Mouse (Mus musculus): ENCODE results near the gene Xylt1.

Gene Xylt1

DNA sequence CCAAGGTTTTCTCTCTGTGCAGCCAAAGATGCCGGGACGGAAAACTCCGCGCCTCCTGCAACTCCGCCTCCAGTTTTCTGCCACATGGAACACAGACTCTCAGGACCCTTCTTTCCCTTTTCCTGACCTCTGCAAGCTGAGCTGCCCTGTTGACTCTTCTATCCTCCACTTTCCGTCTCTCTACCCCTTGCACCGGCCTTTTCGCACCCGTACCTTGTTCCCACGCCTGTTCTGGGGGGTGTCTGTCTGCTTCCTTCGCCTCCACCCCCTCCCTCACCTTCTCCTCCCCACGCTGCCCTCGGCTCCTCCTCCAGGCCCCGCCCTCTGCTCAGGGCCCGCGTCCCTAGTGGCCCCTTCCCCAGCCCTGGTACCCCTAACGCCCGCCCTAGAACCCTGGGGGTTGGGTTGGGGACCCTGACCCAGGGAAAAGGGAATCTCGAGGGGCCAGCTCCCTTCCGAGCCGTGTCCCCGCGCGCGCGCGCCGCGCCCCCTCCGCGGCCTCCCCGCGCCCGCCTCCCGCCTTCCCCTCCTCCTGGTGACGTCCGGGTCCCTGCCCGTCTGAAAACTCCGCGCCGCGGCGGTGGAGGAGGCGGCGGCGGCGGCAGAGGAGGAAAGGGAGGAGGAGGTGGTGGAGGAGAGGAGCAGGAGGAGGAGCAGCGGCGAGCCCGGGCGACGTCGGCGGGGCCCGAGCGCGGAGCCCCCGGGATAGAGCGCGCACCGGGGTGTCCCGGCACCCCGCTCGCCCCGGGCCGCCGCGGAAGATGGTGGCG, at the start of gene Xylt1:
Xylt1 (plus strand) TSS at position 562 of the 770 bp plus-strand sequence.
- DNase-seq, result peak; percentile 77 to 83

DNA sequence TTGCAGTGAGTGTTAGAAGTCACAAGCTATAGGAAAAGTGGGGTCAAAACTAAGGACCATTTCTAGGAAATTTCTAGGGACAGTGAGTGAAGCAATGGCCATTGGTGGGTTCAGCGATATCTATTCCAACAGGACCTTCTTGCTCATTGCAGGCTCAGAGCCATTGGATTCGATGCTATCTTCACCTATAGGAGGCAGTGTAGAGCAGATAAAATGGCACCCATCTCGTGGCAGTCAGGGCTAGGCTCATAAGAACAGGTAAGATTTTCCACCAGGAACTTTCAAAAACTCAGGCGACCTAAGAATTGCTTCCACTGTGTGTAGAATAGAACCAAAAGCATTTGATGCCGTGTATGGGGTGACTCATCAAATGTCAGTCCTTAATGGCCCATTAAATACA, 46.8 kb upstream of the Xylt1 start:
- DNase-seq, result no peak

DNA sequence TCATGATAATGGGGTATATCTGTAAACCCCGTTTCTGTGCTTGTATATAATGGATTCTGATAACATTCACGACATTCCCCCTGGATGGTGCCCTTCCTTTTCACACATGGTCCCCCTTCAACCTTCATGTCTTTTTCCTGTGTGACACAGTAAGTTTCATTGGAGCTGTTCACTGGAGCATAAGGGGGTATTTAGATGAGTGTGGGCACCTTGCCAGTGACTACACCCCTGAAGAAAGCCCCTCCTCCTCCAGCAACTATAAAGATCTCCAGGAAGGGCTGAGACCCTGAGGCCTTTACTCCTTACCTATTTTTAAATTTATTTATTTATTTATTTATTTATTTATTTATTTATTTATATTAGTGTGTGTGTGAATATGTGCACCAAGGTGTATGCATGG, 24.5 kb upstream of the Xylt1 start:
- no peak for DNase-seq

DNA sequence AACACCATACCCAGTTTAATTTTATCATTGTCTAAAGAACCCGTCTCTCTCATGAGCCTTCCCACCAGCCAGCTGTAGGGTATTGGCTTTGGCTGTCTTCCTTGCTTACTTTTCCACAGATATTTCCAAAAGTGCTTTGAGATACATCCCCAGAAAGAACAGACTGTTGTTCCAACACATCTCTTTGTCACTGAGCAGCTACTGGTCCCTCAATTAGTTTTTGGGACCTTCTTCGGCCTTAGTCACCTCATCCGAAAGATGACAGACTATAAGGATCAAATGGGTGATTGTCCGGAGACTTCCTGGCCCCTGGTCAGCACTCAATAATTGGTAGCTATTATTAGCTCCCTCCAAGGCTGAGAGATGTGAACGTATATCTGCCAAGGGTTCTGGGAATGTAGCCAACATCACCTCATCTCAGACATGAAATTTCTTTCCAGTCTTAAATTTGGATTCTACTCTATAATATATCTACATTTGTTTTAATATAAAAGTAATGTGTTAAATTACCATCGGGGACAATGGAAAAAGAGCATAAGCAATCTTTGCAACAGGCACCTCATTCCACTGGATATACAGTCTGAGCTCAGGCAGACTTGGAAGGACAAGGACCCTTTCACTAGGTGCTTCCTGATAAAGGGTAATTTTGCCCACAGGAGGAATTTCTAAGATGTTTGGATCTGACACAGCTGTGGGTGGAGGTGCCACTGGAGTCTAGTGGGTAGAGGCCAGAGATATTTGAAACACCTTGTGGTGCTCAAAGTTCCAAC, 23.2 kb upstream of the Xylt1 start:
- DNase-seq, result no peak

DNA sequence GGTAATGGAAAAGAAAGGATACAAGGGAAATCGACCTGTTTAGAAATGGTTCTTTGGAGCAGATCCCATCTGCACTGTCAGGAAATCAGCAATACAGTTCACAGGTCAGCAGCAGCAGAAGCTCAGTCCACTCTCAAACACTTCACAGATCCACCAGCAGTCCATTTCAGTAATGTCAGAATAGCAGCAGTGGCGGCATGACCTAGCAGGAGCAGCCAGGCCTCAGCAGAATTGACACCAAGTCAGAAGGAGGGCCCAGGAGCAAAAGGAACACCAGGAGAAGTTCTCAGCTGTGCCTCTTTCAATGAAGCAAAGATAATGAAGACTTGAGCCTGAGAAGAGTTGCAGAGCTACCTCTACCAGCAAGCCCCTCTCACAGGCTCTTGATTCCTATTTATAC, 19.5 kb upstream of the Xylt1 start:
- DNase-seq, result no peak

DNA sequence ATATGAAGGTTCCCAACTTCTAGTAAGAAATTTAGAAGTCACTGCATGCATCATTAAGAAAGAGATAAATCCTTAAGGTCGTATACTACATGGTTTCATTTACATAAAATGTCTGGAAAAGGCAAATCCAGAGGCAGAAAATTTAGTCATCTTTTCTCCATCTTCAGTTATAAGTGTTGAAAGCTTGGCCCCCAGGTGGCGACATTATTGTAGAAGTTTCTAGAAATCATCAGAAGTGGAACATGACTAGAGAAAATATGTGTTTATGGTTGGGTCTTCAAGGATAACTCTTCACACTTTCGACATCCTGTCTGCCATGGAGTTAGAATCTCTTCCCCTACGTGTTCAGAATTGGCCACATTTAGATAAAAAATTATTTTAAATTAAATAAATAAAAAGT, 18.3 kb upstream of the Xylt1 start:
- DNase-seq, result peak; percentile 56 to 67

DNA sequence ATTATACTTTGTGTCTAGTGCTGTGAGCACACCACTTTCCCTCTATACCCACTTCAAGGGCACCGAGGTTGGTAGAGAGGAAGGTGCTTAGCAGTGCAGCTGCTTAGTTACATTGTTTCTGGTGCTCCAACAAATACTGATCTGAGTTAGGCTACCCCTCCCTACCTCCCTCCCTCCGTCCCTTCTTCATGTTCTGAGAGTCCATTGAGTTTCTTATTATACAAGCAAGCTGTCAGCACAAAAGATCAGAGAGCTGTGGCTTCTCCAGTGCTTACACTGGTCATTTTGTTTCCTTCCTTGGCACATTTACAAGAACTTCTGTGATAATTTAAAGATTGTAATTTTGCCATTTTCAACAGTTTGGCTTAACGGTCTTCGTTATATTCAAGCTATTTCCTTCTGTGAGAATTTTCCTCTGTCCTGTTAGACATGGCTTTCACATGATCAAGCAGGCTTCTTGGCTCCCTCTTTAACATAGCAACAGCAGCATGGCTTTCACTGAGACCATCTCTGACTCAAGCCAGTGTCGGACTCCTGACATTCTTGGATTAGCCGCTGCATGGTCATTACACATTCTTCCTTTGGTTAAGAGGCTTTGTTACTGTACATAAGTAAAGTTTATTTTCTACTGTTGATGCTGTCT, 12.0 kb upstream of the Xylt1 start:
- no peak for DNase-seq

DNA sequence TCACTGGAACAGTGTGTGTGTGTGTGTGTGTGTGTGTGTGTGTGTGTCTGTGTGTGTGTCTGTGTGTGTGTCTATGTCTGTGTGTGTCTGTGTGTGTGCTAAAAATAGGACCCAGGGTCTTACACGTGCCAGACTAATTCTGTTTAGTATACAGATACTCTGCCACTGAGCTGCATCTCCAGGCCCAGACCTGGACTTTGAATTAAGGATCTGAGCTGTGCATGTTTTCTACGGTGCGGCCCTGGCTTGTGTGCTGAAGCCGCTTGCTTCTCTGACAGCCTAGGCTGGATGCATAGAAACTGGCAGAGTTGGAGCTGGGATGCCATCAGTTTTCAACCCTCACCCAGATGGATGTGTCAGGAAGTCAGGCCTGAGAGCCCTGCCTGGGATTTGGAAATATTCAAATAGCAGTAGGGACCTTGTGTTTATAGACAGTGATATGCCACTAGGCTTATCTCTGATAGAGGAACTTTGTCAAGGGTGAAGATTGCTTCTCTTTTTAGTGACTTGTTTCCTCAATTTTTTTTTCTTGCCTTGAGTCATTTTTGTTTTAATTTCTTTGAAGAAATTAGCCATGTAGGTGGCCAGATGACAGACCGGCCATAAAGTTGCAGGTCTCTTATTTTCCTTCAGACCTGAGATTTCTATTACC, 11.4 kb upstream of the Xylt1 start:
- no peak for DNase-seq

DNA sequence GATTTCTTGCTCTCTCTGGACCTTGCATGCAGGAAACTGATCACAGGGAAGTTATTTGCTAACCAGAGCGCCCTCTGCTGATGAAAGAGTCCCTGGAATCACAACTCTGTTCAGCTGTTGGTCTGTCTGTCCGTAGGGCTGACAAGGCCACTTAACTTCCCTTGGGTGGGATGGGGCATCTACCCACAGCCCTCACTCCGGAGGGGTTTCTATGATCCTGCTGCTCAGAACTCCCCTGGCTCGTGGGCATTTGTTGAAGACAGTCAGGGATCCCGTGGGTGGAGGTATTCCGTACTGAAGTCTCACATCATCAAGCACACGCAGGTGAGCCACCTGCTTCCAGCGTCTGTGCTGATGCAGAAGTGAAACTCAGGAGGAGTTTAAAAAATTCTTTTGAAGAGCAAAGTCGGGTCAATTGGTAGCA, 4.9 kb upstream of the Xylt1 start:
- peak; percentile 82 to 83 for DNase-seq

DNA sequence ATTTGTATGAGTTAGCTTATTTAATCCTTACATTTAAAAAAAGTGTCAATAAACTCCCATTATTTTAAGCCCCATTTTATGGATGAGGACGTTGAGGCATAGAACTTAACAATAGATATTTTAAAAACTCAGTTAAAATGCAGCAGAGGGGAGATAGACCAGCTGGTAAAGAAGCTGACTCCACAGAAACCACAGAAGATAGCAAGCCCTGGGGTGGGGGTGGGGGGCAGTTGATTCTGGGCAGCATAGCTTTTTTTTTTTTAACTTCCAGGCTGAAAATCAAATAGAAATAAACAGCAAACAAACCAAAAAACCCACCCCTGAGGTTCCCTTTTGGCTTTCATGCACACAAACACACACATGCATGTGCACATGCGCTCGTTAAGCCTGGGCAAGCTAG, 3.6 kb upstream of the Xylt1 start:
- DNase-seq, result no peak

DNA sequence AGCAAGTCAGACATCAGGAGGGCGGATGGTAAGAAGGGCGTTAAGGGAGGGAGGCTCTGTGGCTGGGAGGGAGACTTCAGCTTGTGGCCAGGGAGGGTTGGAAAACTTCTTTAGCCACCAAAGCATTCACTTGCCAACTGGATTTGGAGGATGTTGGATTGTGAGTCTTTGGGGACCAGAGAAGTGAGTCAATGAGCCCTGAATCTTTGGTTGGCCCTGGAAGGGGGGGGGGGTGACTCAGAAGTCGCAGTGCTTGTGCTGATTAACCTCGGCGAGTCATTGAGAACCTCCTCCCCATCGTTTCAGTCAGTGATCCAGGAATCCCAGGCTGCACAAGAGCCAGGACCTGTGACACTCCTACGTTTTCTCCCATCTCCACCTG, 752 bp upstream of the Xylt1 start:
- DNase-seq, result peak in 1 of 2 experiments; percentile 48

DNA sequence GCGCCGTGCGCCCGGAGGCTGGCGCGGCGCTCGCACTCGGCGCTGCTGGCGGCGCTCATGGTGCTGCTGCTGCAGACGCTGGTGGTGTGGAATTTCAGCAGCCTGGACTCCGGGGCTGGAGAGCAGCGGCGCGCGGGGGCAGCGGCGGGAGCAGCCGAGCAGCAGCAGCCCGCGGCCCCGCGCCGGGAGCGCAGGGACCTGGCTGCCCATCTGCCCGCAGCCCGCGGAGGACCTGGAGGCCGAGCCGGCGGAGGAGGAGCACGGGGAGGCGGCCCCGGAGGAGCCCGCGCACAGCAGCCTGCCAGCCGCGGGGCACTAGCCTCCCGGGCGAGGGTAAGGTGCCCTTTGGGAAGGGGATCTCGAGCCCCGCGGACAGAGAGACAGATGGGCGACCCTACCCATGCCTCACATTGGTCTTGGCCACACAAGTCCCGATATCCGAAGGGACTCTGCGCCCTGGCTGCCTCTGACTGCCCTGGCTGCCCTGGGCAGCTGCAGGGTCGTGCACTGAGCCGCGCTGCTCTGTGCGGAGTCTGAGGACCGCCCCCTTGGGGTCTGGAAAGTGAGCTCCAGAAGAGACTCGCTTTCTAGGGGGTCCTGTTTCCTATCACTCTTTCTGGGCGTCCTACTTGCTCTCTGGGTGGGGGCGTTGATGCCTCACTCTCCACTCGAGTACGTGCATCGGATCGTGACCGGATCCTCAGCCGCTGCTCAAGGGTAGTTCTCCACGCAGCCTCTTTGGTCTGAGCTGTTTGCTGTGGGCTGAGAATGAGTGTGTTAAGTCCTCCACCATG, 606 bp downstream of the Xylt1 start:
- peak; percentile 58 to 63 for DNase-seq

DNA sequence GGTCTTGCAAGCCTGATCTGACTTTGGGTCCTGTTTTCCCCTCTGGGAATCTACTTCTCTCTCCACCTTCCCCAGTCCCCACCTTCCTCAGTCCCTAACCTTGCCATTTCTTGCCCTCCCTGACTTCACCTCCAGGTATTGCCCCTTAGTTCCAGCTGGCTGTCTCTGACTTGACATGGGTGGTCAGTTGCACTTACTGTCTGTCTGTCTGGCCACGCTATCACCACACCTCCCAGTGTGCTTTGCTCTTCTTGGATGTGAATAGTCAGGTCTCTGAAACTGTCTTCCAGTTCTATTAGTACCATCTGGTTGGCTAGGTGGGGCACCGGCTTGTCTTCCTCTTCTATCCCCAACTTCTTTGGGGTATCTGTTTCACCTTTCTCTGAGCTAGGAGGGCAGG, 1.2 kb downstream of the Xylt1 start:
- DNase-seq, result peak in 1 of 2 experiments; percentile 47

DNA sequence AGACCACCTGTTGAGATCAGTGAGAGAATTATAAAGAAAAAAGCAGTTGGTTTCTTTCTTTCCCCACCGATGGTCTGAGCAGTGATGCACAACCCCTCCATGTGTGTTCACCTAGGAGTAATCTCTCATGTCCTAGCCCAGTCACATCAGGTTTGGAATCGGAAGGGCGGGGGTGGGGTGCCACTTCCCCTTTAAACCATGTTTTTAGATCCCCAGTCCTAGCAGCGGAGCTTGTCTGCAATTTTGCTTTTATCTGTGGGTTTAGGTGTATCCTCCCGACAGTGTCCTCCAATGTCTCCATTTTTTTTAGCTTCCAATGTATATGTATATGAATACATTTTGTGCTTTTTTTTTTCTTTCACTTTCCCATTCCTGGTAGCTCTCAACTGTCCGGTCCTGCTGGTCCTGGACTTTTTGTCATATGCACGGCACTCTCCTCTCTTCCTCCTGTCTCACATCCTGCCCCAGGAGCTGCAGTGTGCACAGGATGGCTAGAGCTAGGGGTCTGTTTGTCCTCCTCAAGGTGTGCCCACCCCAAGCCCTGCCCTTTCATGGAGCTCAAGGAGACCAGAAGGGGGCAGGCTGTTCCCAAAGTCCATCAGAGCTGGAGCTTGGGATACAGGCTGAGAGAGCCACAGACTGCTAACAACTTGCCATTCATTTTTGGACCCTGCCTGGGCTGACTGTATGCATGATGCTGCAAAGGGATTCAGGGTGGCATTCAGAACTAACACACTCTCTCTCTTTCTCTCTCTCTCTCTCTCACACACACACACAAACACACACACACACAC, 2.6 kb downstream of the Xylt1 start:
- peak; percentile 67 to 71 for DNase-seq

DNA sequence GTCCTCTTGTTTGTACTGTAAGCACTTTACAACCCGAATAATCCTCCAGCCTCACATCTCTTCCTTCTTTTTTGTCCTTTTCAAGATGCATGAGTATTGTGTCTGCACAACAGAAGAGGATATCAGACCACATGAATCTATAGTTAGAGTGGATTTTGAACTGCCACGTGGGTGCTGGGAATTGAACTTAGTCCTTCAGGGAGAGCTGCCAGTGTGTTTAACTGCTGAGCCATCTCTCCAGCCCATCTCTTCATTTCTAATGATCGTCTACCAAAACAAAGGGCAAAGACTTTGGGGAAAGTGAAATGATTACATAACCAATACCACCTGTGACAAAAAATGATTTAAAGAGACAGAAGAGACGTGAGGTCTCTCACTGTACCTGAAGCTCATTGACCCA, 5.6 kb downstream of the Xylt1 start:
- DNase-seq, result no peak

DNA sequence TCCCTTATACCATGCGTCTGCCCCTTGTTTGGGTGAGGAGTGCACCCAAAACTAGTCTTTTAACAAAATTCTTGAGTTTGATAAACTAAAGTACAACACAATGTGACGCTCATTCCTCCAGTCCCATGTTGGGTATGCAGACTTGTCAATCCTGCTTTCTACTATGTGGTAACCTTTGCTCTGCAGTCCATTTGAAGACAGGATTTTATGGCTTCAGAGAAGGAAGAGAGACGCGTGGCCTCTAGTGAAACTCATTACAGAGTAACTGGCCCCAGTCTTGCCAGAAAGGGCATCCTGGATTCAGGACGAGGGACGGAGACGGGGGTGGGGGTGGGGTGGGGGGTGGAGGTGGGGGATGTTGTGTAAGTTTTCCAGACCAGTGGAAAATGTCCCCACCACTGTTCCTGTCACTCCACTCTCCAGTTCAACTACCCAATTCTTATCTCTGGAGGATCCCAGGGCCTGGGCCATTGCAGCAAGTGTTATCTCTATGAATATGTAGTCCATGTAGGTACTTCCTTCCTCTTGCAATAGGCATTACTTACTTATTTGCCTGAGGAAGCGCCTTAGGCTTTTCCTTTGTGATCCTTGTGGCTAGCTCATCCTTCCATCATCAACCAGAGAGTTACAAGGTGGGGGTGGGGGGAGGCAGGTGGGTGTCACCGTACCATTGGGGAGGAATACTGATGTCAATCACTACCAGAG, 7.7 kb downstream of the Xylt1 start:
- DNase-seq, result no peak

DNA sequence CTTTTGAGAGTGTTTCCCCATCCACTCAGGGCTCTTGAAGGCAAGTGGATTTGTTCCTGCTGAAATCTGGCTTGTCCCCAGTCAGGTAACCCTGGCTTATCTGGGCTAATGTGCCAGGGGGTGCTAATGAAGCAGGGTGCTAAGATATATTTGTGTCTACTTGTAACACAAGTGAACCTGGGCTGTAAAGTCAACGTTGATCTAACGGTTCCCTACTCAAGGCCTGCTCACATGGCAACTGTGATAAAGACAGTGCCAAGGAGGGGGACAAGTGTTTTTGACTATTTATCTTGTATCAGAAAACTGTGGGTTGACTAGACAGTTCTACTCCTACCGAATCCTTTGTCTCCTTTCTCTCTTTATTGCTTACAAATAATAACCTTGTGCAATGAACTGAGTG, 8.3 kb downstream of the Xylt1 start:
- DNase-seq, result no peak

DNA sequence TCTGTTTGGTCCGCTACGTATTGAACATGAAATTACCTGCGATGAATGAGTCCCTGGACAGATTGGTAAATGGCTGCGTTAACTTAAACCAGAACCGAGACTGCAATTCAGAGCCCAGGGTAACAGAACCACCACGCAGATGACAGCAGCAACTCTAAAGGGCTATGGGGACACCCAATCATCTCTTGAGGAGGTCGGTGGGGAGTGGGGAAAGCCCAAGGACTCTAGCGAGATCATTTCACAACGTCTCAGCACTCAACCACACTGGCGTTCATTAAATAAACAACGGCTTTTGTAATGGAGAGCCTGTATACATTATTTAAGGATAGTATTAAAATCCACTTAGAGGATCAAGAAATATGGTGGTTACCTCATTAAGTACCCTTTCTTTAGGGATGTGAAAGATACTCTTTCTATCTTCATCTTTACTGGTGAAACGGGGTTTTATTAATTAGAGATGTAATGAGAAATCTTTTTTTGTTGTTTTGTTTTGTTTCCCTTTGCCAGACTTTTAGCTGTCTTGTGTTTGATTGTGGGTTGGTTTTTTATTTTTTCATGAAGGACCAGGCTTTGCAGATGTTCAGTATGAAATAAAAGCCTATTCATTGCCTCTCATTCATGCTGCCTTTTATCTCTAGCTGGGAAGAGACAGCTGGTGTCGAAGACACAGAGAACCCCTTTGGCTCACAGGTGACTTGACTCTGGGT, 12.2 kb downstream of the Xylt1 start:
- DNase-seq, result no peak

DNA sequence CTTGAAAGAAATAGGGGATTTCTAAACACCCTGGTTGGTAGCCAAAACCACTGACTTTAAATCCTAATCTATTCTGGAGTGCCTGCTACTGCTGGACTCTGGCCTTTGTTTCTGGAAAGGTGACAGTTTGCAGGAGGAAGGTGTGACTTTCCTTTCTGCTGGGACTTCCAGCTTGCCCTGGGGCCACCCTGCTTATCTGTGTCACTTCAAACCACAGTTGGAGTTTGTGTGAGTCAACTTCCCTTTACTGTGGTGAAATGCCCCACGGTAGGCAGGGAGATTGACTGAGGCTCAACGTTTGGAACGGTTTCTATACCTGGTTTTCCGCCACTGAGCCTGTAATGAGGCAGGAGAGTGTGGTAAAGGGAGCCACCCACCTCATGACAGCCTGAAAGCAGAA, 13.2 kb downstream of the Xylt1 start:
- peak; percentile 58 to 66 for DNase-seq

DNA sequence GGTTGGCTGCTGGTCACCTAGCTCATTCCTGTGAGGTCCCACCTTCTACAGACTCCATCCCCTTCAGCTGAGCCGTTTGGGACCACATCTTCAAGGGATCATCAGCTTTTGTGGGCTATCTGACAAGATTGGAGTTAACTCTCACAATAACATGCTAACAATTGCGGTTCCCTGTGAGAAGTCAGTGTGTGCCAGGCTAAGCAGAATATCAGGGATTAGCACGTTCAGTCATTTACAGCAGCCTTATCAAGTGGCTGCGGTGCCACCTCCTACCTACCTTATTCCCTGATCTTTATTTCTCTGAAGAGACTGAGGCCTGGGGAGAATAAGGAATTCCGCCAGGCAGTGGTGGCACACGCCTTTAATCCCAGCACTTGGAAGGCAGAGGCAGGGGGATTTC, 13.6 kb downstream of the Xylt1 start:
- DNase-seq, result no peak
